Mouse (Mus musculus) midbrain, embryonic 12.5 days (tissue): ENCODE data around the gene Pitpnc1. TPM values are rescaled to one million over a fixed set of nuclear protein-coding genes. Genes with fewer than 3 reads are reported as not detected.

ENCODE experiments used
- ATAC-seq: fragments of 200-750 bp; cut with Nextera tagmentation; 2 replicates; pipeline ENCODE4 v1.8.0; 2017; ENCODE audit warnings: low read depth, moderate TSS enrichment, moderate library complexity; ENCODE audit not compliant: low FRiP score
- H3K27ac ChIP-seq: fragments of 300-500 bp; sonication (generic); replicated peaks from 2 replicates; pipeline ENCODE4 v1.5.1; 2016; ENCODE audit warnings: mild to moderate bottlenecking
- H3K27me3 ChIP-seq: fragments of 300-500 bp; sonication (generic); 2 replicates; pipeline ENCODE4 v1.6.1; 2016; ENCODE audit warnings: mild to moderate bottlenecking
- H3K36me3 ChIP-seq: fragments of 300-500 bp; sonication (generic); 2 replicates; pipeline ENCODE4 v1.6.1; 2016
- H3K4me1 ChIP-seq: fragments of 300-500 bp; sonication (generic); 2 replicates; pipeline ENCODE4 v1.6.1; 2016
- H3K4me2 ChIP-seq: fragments of 300-500 bp; sonication (generic); replicated peaks from 2 replicates; pipeline ENCODE4 v1.6.1; 2016; ENCODE audit warnings: mild to moderate bottlenecking, moderate library complexity
- H3K4me3 ChIP-seq: fragments of 300-500 bp; sonication (generic); 2 replicates; pipeline ENCODE4 v1.5.1; 2016; ENCODE audit warnings: mild to moderate bottlenecking
- H3K9ac ChIP-seq: fragments of 300-500 bp; sonication (generic); replicated peaks from 2 replicates; pipeline ENCODE4 v1.6.1; 2016; ENCODE audit warnings: mild to moderate bottlenecking, moderate library complexity
- H3K9me3 ChIP-seq: fragments of 300-500 bp; sonication (generic); 2 replicates; pipeline ENCODE4 v1.6.1; 2016; ENCODE audit warnings: mild to moderate bottlenecking
- WGBS: fragments of 180-500 bp; shearing (Covaris S2); methylation state at CpG from one replicate; pipeline ENCODE4 v1.1.7; 2016; 5-methylcytosine and 5-hydroxymethylcytosine counted together
- polyA plus RNA-seq: library from polyadenylated mRNA; unstranded; fragments of >200 nt; fragmentation: Nextera tagmentation; extraction: Ambion mirVana; gene quantifications from 2 replicates; pipeline ENCODE4 v1.2.1, GENCODE M21; 2016

Pitpnc1 gene
- polyA plus RNA-seq, 1 experiment from 2014 or later = 32.3 TPM

DNA sequence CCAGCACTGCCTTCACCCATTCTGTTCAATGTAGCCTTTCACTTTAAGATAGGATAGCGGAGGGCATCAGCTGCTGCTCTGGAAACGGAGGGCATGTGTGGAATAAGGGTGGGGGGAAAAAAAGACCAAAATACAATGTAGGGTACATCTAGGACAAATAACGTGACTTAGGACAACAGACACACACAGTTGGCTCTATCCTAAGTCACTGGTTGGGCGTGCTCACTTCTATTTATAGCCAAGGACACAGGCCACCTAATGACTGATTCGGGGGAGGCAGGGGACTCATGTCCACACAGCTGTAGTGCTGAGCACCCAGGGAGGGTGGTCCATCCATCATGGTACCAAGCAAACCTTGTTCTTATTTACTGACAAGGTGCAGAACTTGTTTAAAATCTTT is 245.2 kb downstream of the Pitpnc1 start:
- Histone ChIP-seq H3K27me3 (no peaks in the 10 kb centered on the region), H3K36me3 (peaks cover 19% of the 10 kb centered on the region), H3K4me1 (peaks cover 12% of the 10 kb centered on the region), H3K4me2 (no peak overlapping the region), H3K9me3 (0 out of 2 replicates have a peak, but pooled peaks cover 6% of the 10 kb centered on the region), H3K4me3 (no peak overlapping the region), H3K9ac (no peak overlapping the region), H3K27ac (no peak overlapping the region)
- ATAC-seq = no peak
- WGBS = 90% methylated on average over 5 of the region's 5 CpGs

- Histone ChIP-seq H3K36me3 (peaks cover 16% of the 10 kb centered on the region), H3K4me3 (no peak overlapping the region), H3K4me2 (no peak overlapping the region), H3K9me3 (0 out of 2 replicates have a peak, but pooled peaks cover 6% of the 10 kb centered on the region), H3K4me1 (peaks cover 12% of the 10 kb centered on the region; the same call in 1 of the 2 replicates), H3K9ac (no peak overlapping the region), H3K27ac (no peak overlapping the region), H3K27me3 (no peaks in the 10 kb centered on the region)
- 80% methylated on average over 8 of the region's 8 CpGs for WGBS
- ATAC-seq = no peak
Observed at GRCm38 (mm10) chr11:107223667-107224214, 246.8 kb downstream of the Pitpnc1 start.

DNA sequence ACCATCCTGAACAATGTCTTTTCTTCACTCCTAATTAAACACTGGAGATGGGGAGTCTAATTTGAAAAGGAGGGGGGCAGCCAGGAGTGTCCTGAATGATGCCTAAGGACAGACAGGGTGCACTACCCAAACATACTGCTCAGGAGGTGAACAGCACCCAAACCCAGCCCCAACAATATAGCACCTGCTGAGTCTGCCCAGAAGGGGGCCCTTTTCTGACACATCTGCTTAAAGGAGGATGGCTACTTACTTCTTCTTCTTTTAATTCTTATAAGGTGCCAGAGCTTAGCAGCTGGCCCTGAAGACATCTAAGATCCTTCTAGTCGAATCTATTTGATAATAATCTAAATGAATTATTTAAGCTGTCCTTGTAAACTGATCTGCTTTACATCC is 247.3 kb downstream of the Pitpnc1 start:
- 79% methylated on average over 1 of the region's 1 CpGs for WGBS
- 0 out of 2 replicates have a peak, but pooled peaks cover 3% of the 10 kb centered on the region for H3K9me3 ChIP-seq
- H3K27ac ChIP-seq = 0 out of 2 replicates have a peak overlapping the region, but pooled peaks have one; percentile 44
- peaks cover 12% of the 10 kb centered on the region; the same call in 1 of the 2 replicates for H3K4me1 ChIP-seq
- H3K9ac ChIP-seq = no peak overlapping the region
- H3K36me3 ChIP-seq = peaks cover 10% of the 10 kb centered on the region
- no peaks in the 10 kb centered on the region for H3K27me3 ChIP-seq
- H3K4me2 ChIP-seq = no peak overlapping the region
- H3K4me3 ChIP-seq = no peak overlapping the region
- no peak for ATAC-seq

DNA sequence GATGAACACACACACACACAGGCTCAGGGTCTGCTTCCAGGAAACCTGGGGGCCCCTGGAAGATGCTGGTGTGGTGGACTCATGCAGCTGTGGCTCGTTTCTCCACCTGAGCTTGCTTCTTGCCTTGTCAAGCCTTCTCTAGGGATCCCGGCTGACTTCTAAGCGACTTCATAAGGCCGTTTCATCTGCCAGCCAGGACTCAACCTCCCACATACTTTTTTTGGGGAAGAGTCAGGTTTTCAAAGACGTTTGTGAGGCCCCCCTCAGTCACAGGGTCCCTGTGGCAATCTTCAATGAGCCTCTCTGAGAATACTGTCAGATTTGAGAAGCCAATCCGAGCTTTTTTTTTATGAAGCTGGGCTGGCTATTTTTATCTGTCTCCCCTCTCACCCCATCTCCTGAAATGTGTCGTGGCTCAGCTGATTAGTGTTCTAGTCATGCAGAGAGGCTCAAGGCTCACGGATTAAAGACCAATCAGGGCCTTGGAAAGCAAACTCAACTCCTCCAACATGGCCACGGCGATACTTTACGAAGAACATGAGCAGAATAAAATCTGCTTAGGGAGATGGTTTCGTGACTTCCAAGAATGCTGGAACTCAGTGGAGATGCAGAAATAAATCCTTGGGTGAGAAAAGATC is 247.8 kb downstream of the Pitpnc1 start:
- WGBS = 53% methylated on average over 12 of the region's 12 CpGs

DNA sequence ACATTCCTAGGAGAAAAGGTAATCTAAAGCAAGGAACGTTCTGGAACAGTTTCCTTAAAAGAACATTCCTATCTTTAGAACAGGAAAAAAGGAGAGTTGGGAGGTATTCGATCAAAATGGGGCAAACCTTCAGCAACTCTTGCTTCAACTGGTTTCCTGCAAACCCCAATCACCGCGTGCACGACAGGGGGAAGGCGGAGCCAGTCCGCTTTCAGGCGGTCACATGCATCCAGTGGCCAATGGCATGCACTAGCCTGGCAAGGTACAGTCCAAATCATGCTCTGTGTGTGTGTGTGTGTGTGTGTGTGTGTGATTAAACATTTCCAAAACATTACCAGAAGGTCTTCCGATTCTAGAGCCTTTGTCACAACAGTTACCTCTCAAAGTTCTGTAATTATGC is 255.4 kb downstream of the Pitpnc1 start:
- no peak for ATAC-seq
- WGBS = 89% methylated on average over 9 of the region's 9 CpGs
- 0 out of 2 replicates have a peak, but pooled peaks cover 9% of the 10 kb centered on the region for H3K36me3 ChIP-seq
- no peaks in the 10 kb centered on the region for H3K9me3 ChIP-seq
- no peak overlapping the region for H3K4me2 ChIP-seq
- H3K27ac ChIP-seq = no peak overlapping the region
- no peak overlapping the region for H3K4me3 ChIP-seq
- H3K9ac ChIP-seq = no peak overlapping the region
- no peaks in the 10 kb centered on the region; the same call in 1 of the 2 replicates for H3K4me1 ChIP-seq
- H3K27me3 ChIP-seq = no peaks in the 10 kb centered on the region

More for the DNA sequence above, 247.8 kb downstream of the Pitpnc1 start:
- ATAC-seq = no peak
- no peak overlapping the region; the same call in 1 of the 2 replicates for H3K4me2 ChIP-seq
- H3K27me3 ChIP-seq = no peaks in the 10 kb centered on the region
- no peaks in the 10 kb centered on the region for H3K9me3 ChIP-seq
- H3K27ac ChIP-seq = 0 out of 2 replicates have a peak overlapping the region, but pooled peaks have one; percentile 44
- H3K9ac ChIP-seq = no peak overlapping the region
- H3K4me1 ChIP-seq = peaks cover 12% of the 10 kb centered on the region; the same call in 1 of the 2 replicates
- H3K36me3 ChIP-seq = peaks cover 7% of the 10 kb centered on the region; the same call in 1 of the 2 replicates
- no peak overlapping the region for H3K4me3 ChIP-seq

GRCm38 (mm10) chr11:107213745-107214144 is 256.8 kb downstream of the Pitpnc1 start:
- H3K9ac ChIP-seq = no peak overlapping the region
- WGBS = 79% methylated on average over 5 of the region's 5 CpGs
- no peak overlapping the region for H3K27ac ChIP-seq
- no peaks in the 10 kb centered on the region for H3K27me3 ChIP-seq
- no peak overlapping the region for H3K4me3 ChIP-seq
- ATAC-seq = no peak
- H3K4me2 ChIP-seq = no peak overlapping the region
- H3K9me3 ChIP-seq = no peaks in the 10 kb centered on the region
- H3K36me3 ChIP-seq = 0 out of 2 replicates have a peak, but pooled peaks cover 9% of the 10 kb centered on the region
- no peaks in the 10 kb centered on the region; the same call in 1 of the 2 replicates for H3K4me1 ChIP-seq

DNA sequence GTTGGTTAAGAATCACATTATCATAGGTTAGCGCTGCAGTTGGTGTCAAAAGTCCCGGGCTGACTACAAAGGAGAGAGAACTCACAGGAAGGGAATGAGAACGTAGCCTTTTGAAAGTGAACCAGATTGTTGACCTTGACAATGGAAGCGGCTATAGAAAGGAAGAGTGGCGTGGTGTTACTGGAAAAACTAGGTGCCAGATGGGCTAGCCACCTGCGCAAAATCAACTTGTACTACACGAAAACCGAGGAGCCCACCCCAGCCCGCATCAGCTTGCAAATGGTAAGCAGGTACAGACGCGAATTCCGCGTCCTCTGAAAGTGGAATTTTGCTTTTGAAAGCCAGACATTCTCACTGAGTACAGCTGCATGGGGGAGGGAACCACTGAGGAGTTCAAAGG is 260.7 kb downstream of the Pitpnc1 start:
- H3K27ac ChIP-seq = no peak overlapping the region
- H3K27me3 ChIP-seq = no peaks in the 10 kb centered on the region
- 0 out of 2 replicates have a peak, but pooled peaks cover 4% of the 10 kb centered on the region for H3K36me3 ChIP-seq
- no peak overlapping the region for H3K4me2 ChIP-seq
- H3K4me1 ChIP-seq = no peaks in the 10 kb centered on the region; the same call in 1 of the 2 replicates
- H3K4me3 ChIP-seq = no peak overlapping the region
- ATAC-seq = no peak
- no peak overlapping the region for H3K9ac ChIP-seq
- H3K9me3 ChIP-seq = no peaks in the 10 kb centered on the region
- WGBS = 89% methylated on average over 13 of the region's 13 CpGs

DNA sequence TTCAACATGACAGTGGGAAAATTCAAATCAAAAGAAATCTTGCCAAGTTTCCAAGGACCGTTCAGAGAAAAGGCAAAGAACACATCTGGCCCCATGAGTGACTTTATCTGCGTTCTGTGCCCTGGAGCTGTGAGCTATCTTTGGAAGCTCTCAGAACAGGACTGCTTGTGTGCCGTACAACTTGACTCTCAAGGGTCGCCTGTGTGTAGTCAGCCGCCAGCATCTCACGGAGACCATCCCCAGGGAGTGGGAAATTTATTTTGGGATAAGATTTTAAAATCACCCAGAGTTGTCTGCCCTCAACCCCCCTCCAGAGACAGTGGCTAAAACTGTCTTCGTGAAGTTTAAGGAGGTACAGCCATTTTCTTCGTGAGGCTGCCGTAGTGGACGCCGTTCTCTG is 268.7 kb downstream of the Pitpnc1 start:
- Histone ChIP-seq H3K9ac (no peak overlapping the region), H3K27me3 (no peaks in the 10 kb centered on the region), H3K4me2 (no peak overlapping the region), H3K9me3 (no peaks in the 10 kb centered on the region), H3K36me3 (no peaks in the 10 kb centered on the region), H3K4me1 (no peaks in the 10 kb centered on the region), H3K4me3 (no peak overlapping the region), H3K27ac (no peak overlapping the region)
- ATAC-seq = no peak
- 92% methylated on average over 11 of the region's 11 CpGs for WGBS

- Histone ChIP-seq H3K36me3 (no peaks in the 10 kb centered on the region), H3K4me1 (no peaks in the 10 kb centered on the region), H3K9me3 (no peaks in the 10 kb centered on the region), H3K9ac (no peak overlapping the region), H3K4me2 (no peak overlapping the region), H3K27me3 (no peaks in the 10 kb centered on the region), H3K27ac (no peak overlapping the region), H3K4me3 (no peak overlapping the region)
- WGBS = 75% methylated on average over 5 of the region's 5 CpGs
- no peak for ATAC-seq
Observed at GRCm38 (mm10) chr11:107199281-107199680, 271.2 kb downstream of the Pitpnc1 start.

DNA sequence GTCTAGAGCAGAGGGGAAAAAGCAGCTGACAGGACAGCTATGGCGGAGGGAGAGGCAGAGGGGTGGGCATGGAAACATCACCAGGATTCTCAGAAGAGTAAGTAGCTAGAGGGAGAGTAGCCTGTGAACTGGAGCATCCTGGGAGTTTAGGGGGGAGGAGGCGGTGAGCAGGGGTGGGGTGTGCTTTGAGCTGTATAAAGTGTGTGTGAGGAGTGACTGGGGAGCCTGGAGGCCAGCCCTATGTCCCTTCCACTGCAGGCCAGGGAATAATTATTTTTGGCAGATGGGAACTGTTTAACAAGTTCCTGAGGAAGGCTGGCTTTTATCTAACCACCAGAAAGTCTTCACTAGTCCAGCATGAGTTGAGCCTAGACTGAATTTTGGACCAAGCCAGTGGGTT is 275.2 kb downstream of the Pitpnc1 start:
- Histone ChIP-seq H3K27me3 (no peaks in the 10 kb centered on the region), H3K4me2 (no peak overlapping the region), H3K4me3 (no peak overlapping the region), H3K36me3 (no peaks in the 10 kb centered on the region), H3K9me3 (no peaks in the 10 kb centered on the region), H3K27ac (no peak overlapping the region), H3K4me1 (no peaks in the 10 kb centered on the region), H3K9ac (no peak overlapping the region)
- 64% methylated on average over 2 of the region's 2 CpGs for WGBS
- ATAC-seq = no peak

GRCm38 (mm10) chr11:107190376-107190775 is 280.1 kb downstream of the Pitpnc1 start:
- Histone ChIP-seq H3K4me2 (no peak overlapping the region), H3K9me3 (no peaks in the 10 kb centered on the region), H3K4me3 (no peak overlapping the region), H3K9ac (no peak overlapping the region), H3K36me3 (peaks cover 7% of the 10 kb centered on the region), H3K4me1 (peaks cover 12% of the 10 kb centered on the region), H3K27ac (no peak overlapping the region), H3K27me3 (no peaks in the 10 kb centered on the region)
- no peak for ATAC-seq
- WGBS = 84% methylated on average over 2 of the region's 2 CpGs
